Mouse (Mus musculus) fibroblast of lung, adult 2 months (primary cell): ENCODE results near the gene Sema3b.
"Not testable (repeated sequence)": the region's sequence is repeated elsewhere in the genome, so short reads cannot be mapped to it uniquely, and the experiment has no call there.

Source experiments
- DNase-seq: peaks from one replicate; pipeline ENCODE4 v3.0.0-alpha.2; 2011; ENCODE audit warnings: low read depth

Sema3b gene

GRCm38 (mm10) chr9:107587833-107588639 lies 21.0 kb downstream of the Sema3b start:
- DNase-seq = no peak

GRCm38 (mm10) chr9:107586974-107587832 lies 21.8 kb downstream of the Sema3b start, which contains the start of gene Ifrd2:
TSS of gene Ifrd2 (plus strand) at chr9:107587642.
- DNase-seq = peak; percentile 99

GRCm38 (mm10) chr9:107586504-107586903 lies 22.5 kb downstream of the Sema3b start:
- DNase-seq = no peak

- no peak for DNase-seq
Measured at GRCm38 (mm10) chr9:107583174-107583573, 25.9 kb downstream of the Sema3b start.

- no peak for DNase-seq
Measured at GRCm38 (mm10) chr9:107582509-107583062, 26.4 kb downstream of the Sema3b start.

GRCm38 (mm10) chr9:107581584-107581983 lies 27.4 kb downstream of the Sema3b start:
- no peak for DNase-seq

- DNase-seq = peak; percentile 85
Measured at GRCm38 (mm10) chr9:107580501-107581317, 28.3 kb downstream of the Sema3b start, which contains the start of gene Hyal3. TSS of gene Hyal3 (plus strand) at chr9:107580818.

GRCm38 (mm10) chr9:107579023-107579900 lies 29.8 kb downstream of the Sema3b start:
- no peak for DNase-seq

- DNase-seq = no peak
Measured at GRCm38 (mm10) chr9:107578587-107578986, 30.4 kb downstream of the Sema3b start, which contains the start of gene Naa80. TSS of gene Naa80 (plus strand) at chr9:107578887.

GRCm38 (mm10) chr9:107577871-107578270 lies 31.2 kb downstream of the Sema3b start:
- DNase-seq = no peak

GRCm38 (mm10) chr9:107576357-107577107 lies 32.5 kb downstream of the Sema3b start, which contains the start of gene Hyal1:
TSS of gene Hyal1 (plus strand) at chr9:107576927.
- DNase-seq = peak; percentile 81

- no peak for DNase-seq
Measured at GRCm38 (mm10) chr9:107575579-107576356, 33.3 kb downstream of the Sema3b start.

- DNase-seq = not testable (repeated sequence)
Measured at GRCm38 (mm10) chr9:107573774-107574173, 35.3 kb downstream of the Sema3b start.

GRCm38 (mm10) chr9:107572327-107572662 lies 36.7 kb downstream of the Sema3b start:
- no peak for DNase-seq

GRCm38 (mm10) chr9:107571534-107572326 lies 37.3 kb downstream of the Sema3b start:
- no peak for DNase-seq

GRCm38 (mm10) chr9:107570845-107571244 lies 38.2 kb downstream of the Sema3b start:
- DNase-seq = no peak

GRCm38 (mm10) chr9:107570016-107570415 lies 39.0 kb downstream of the Sema3b start:
- DNase-seq = no peak

- DNase-seq = no peak
Measured at GRCm38 (mm10) chr9:107569270-107569669, 39.8 kb downstream of the Sema3b start.
